Mouse (Mus musculus) stomach, postnatal 0 days (tissue): ENCODE results near the gene Tfap2b. TPM values are rescaled to one million over a fixed set of nuclear protein-coding genes. Genes with fewer than 3 reads are reported as not detected.

Experiments used
- ATAC-seq: fragments of 200-750 bp; cut with Nextera tagmentation; 2 replicates; pipeline ENCODE4 v1.8.0; 2017; ENCODE audit not compliant: low FRiP score, low TSS enrichment
- DNase-seq: peaks from one replicate; pipeline ENCODE4 v3.0.0-alpha.2; 2016; ENCODE audit warnings: low spot score
- H3K27ac ChIP-seq: fragments of 300-500 bp; sonication (generic); replicated peaks from 2 replicates; pipeline ENCODE4 v1.5.1; 2014; ENCODE audit warnings: mild to moderate bottlenecking, control low read depth
- H3K27me3 ChIP-seq: fragments of 300-500 bp; sonication (generic); 2 replicates; pipeline ENCODE4 v1.6.1; 2014; ENCODE audit warnings: low read length; ENCODE audit not compliant: control insufficient read depth, insufficient read depth
- H3K36me3 ChIP-seq: fragments of 300-500 bp; sonication (generic); 2 replicates; pipeline ENCODE4 v1.6.1; 2014; ENCODE audit warnings: low read length, mixed read lengths; ENCODE audit not compliant: control insufficient read depth, insufficient read depth
- H3K4me1 ChIP-seq: fragments of 300-500 bp; sonication (generic); replicated peaks from 2 replicates; pipeline ENCODE4 v1.6.1; 2014; ENCODE audit warnings: antibody characterized with exemption; ENCODE audit not compliant: control insufficient read depth, insufficient read depth
- H3K4me2 ChIP-seq: fragments of 300-500 bp; sonication (generic); replicated peaks from 2 replicates; pipeline ENCODE4 v1.6.1; 2014; ENCODE audit warnings: low read depth, mild to moderate bottlenecking, control low read depth, moderate library complexity
- H3K4me3 ChIP-seq: fragments of 300-500 bp; sonication (generic); 2 replicates; pipeline ENCODE4 v1.5.1; 2014; ENCODE audit warnings: low read depth, low read length, control low read depth
- H3K9ac ChIP-seq: fragments of 300-500 bp; sonication (generic); 2 replicates; pipeline ENCODE4 v1.6.1; 2014; ENCODE audit warnings: mild to moderate bottlenecking, low read length, control low read depth, mixed read lengths
- H3K9me3 ChIP-seq: fragments of 300-500 bp; sonication (generic); 2 replicates; pipeline ENCODE4 v1.6.1; 2016; ENCODE audit warnings: low read length; ENCODE audit not compliant: control insufficient read depth
- CTCF ChIP-seq: IDR thresholded peaks from 2 replicates; pipeline ENCODE4 v1.5.1; 2016; ENCODE audit warnings: antibody characterized with exemption, low read depth, mild to moderate bottlenecking, moderate library complexity
- EP300 ChIP-seq: optimal IDR thresholded peaks from 2 replicates; pipeline ENCODE3; 2016; ENCODE audit warnings: antibody characterized with exemption
- WGBS: fragments of 180-500 bp; shearing (Covaris S2); extraction: QIAGEN DNeasy Blood & Tissue Kit; methylation state at CpG from one replicate; pipeline ENCODE4 v1.1.7; 2014; 5-methylcytosine and 5-hydroxymethylcytosine counted together
- polyA plus RNA-seq: library from polyadenylated mRNA; unstranded; fragments of >200 nt; fragmentation: Nextera tagmentation; extraction: Ambion mirVana; gene quantifications from 2 replicates; pipeline ENCODE4 v1.2.1, GENCODE M21; 2015

Gene Tfap2b
- polyA plus RNA-seq, 1 experiment from 2014 or later, result not detected

- H3K36me3 ChIP-seq, result no peaks in the 10 kb centered on the region
- DNase-seq (no peak), ATAC-seq (no peak)
- H3K9ac ChIP-seq, result no peak overlapping the region
- no peak for TF ChIP-seq CTCF
- TF ChIP-seq EP300, result no peak
- no peak overlapping the region for H3K4me3 ChIP-seq
- H3K27ac ChIP-seq, result no peak overlapping the region
- WGBS, result 4% methylated on average over 8 of the region's 8 CpGs
- H3K4me2 ChIP-seq, result no peak overlapping the region
- no peaks in the 10 kb centered on the region for H3K9me3 ChIP-seq
- no peaks in the 10 kb centered on the region for H3K4me1 ChIP-seq
- H3K27me3 ChIP-seq, result peaks cover 5% of the 10 kb centered on the region; the same call in 1 of the 2 replicates
These were observed 33.3 kb downstream of the Tfap2b start for GRCm38 (mm10) chr1:19242021-19242420.

- Histone ChIP-seq H3K36me3 (no peaks in the 10 kb centered on the region), H3K4me3 (no peak overlapping the region), H3K27me3 (peaks cover 3% of the 10 kb centered on the region; the same call in 1 of the 2 replicates), H3K4me2 (no peak overlapping the region), H3K4me1 (no peaks in the 10 kb centered on the region), H3K27ac (no peak overlapping the region), H3K9me3 (no peaks in the 10 kb centered on the region), H3K9ac (no peak overlapping the region)
- WGBS, result 49% methylated on average over 4 of the region's 4 CpGs
- DNase-seq (no peak), ATAC-seq (no peak)
- TF ChIP-seq CTCF (no peak), EP300 (no peak)
These were observed 36.3 kb downstream of the Tfap2b start for GRCm38 (mm10) chr1:19245032-19245431.

- H3K4me2 ChIP-seq, result no peak overlapping the region
- no peaks in the 10 kb centered on the region for H3K27me3 ChIP-seq
- H3K36me3 ChIP-seq, result no peaks in the 10 kb centered on the region
- TF ChIP-seq EP300 (no peak), CTCF (no peak)
- no peaks in the 10 kb centered on the region for H3K4me1 ChIP-seq
- WGBS, result 53% methylated on average over 6 of the region's 6 CpGs
- DNase-seq, result no peak
- no peak overlapping the region for H3K27ac ChIP-seq
- H3K9me3 ChIP-seq, result no peaks in the 10 kb centered on the region
- H3K9ac ChIP-seq, result no peak overlapping the region
- no peak overlapping the region for H3K4me3 ChIP-seq
- no peak for ATAC-seq
These were observed 42.6 kb downstream of the Tfap2b start for GRCm38 (mm10) chr1:19251286-19251685.

- Histone ChIP-seq H3K4me3 (no peak overlapping the region), H3K36me3 (no peaks in the 10 kb centered on the region), H3K4me1 (no peaks in the 10 kb centered on the region), H3K27me3 (no peaks in the 10 kb centered on the region), H3K4me2 (no peak overlapping the region), H3K27ac (no peak overlapping the region), H3K9me3 (no peaks in the 10 kb centered on the region), H3K9ac (no peak overlapping the region)
- DNase-seq, result no peak
- 60% methylated on average over 1 of the region's 1 CpGs for WGBS
- TF ChIP-seq EP300, result no peak
- TF ChIP-seq CTCF, result no peak
- no peak for ATAC-seq
These were observed 60.9 kb downstream of the Tfap2b start for GRCm38 (mm10) chr1:19269596-19269995.

Other genes starting within 250 kb of the Tfap2b start
- not detected in 2 replicates for gene Tfap2d, start 105.9 kb upstream of the Tfap2b start, polyA plus RNA-seq